Mouse (Mus musculus) gastrocnemius, postnatal 14 days (tissue): ENCODE data around the gene Rrad. TPM values are rescaled to one million over a fixed set of nuclear protein-coding genes. Genes with fewer than 3 reads are reported as not detected.

Experiments used
- DNase-seq: peaks from one replicate; pipeline ENCODE4 v3.0.0; 2021; ENCODE audit warnings: mixed read lengths
- intact Hi-C: fragments of 180-260 bp; cut with DNase I; formaldehyde crosslinking; loops from one replicate; pipeline ENCODE4 v1.15.1; 2025; ENCODE audit warnings: low total_unique reads
- total RNA-seq, 2 experiments: library from RNA; stranded (reverse); gene quantifications; 2 replicates each; pipeline ENCODE4 v1.2.3; 2021

The Rrad gene
- total RNA-seq, 2 experiments from 2014 or later, result 3.7 to 15.5 TPM

DNA sequence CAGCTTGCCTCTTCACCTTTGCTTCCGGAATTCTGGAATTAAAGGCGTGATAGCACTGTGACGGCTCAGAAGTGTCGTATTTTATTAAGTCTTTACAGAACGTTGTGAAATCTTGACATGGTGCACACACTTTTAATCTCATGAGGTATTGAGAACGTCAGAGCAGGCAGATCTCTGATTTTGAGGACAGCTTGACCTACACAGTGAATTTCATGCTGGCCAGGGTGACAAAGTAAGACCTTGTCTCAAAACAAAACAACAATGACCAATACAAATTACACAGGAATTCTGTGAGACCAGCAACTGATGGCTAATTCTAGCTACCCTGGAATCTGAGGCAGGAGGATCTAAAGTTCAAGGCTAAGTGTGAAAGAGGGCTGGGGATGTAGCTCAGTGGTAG is 38.6 kb downstream of the Rrad start:
- intact Hi-C loops, result no loop called here
- no peak for DNase-seq

DNA sequence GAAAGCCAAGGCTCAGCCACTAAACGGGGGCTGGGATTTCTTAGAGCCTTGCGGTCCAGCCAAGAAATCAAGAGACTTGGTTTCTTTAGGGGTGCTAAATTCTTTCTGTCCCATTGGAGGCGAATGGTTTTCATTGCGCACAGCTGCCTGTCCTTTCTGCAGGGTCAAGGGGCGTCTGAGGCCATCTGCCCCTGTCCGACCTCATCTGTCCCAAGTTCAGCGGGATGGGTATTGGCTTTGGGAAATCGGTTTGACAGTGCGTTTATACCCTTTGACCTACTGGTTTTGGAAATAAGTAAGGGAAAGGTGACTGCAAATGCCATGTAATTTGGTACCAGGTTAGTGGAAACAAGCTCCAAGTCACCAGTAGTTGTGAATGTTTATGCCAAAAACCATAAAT is 39.3 kb downstream of the Rrad start:
- intact Hi-C loops, result no loop called here
- no peak for DNase-seq

DNA sequence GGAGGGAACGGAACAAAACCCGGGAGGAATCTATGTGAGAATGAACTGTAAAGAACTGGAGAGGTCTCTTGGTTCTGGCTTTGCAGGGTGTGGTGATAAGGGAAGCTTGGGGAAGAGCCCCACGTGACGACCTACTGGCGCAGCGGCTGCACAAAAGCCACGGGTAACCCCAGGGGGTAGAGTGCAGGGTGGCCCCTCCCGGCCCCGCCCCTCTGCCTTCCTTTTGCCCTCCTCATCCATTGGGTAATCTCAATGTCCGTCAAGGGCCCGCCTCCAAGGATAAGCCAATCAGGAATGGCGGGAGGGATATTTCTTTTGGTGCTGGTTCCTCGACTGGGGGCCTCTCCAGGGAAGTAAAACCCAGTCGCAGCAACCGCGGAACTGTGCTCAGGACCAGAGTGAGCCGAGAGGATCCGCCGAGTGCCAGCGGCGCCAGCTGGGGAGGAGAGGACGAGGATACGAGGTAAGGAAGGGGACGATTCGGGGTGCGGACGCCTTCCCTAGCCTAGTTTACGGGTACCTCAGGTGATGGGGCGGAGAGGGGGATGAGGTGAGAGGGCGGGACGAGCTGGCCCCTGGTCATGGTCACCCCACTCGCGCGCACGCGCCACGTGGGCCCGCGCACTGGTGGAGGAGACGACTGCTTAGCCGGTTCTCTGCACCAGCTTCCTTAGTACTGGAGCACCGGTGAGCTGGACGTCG is 39.8 kb downstream of the Rrad start, which contains the start of gene Pdp2:
TSS of gene Pdp2 (plus strand) at position 319 of the 702 bp plus-strand sequence.
- intact Hi-C loops, result no loop called here
- peak; percentile 84 for DNase-seq

DNA sequence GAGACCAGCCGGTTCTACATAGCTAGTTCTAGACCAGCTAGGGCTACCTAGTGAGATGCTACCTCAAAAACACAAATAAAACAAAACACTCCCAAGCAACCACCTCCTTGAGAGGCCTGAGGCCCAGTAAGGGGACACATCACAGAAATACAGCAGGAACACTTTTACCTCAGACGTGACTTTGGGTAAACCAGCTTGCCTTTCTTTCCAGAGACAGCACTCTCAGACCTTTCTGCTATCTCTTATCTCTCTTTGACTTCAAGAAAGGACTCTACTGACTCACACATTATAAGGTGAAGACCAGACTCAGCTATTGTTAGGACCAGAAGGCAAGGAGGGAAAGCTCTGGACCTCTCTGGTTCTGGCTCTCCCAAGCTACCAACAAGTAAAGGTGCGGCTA is 40.8 kb downstream of the Rrad start:
- DNase-seq, result no peak
- intact Hi-C loops, result no loop called here

DNA sequence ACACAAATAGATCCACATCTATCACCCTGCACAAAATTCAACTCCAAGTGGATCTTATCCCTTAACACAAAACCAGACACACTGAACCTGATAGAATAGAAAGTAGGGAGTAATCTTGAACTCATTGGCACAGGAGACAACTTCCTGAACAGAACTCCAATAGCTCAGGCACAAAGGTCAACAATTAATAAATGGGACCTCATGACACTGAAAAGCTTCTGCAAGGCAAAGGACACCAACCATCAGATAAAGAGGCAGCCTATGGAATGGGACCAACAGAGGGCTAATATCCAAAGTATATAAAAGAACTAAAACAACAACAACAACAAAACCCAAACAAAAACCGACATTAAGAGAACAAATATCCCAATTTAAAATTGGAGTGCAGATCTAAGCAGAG is 46.6 kb downstream of the Rrad start:
- intact Hi-C loops, result no loop called here
- DNase-seq, result no peak

Other genes with a start within 250 kb of the Rrad start
- 1 to 10 TPM; 4.7 to 4.8 TPM for gene Cmtm4, start 235.5 kb downstream of the Rrad start, total RNA-seq
- 100 to 1,000 TPM in 1 of 2 experiments, 10 to 100 TPM in 1; 99.3 to 104 TPM for gene Dync1li2, start 188.3 kb downstream of the Rrad start, total RNA-seq
- gene Terb1, start 121.4 kb downstream of the Rrad start, total RNA-seq, result under 1 TPM in 1 of 2 experiments, not detected in 1; 0.06 TPM
- 10 to 100 TPM; 20.4 to 24.5 TPM for gene Nae1, start 96.7 kb downstream of the Rrad start, total RNA-seq
- 1 to 10 TPM; 1.0 to 1.1 TPM for gene Car7, start 96.6 kb downstream of the Rrad start, total RNA-seq
- gene Pdp2, start 39.9 kb downstream of the Rrad start, total RNA-seq, result 1 to 10 TPM; 3.9 to 4.7 TPM
- not detected for gene Cdh16, start 6.9 kb downstream of the Rrad start, total RNA-seq
- gene Ciao2b, start 10.6 kb upstream of the Rrad start, total RNA-seq, result 10 to 100 TPM; 27.1 to 32.0 TPM
- gene Ces2a, start 102.7 kb upstream of the Rrad start, total RNA-seq, result not detected
- gene Ces2b, start 200.2 kb upstream of the Rrad start, total RNA-seq, result under 1 TPM in 1 of 2 experiments, not detected in 1; 0.14 TPM
- under 1 TPM; 0.33 to 0.47 TPM for gene Ces2c, start 215.7 kb upstream of the Rrad start, total RNA-seq